Mouse (Mus musculus) layer of hippocampus, adult 9-11 months (tissue): ENCODE data around the gene T2.
A peak's percentile ranks its signal among the peaks of the same experiment; 100 is the strongest.
"Not testable (repeated sequence)": the region's sequence is repeated elsewhere in the genome, so short reads cannot be mapped to it uniquely, and the experiment has no call there.

Experiments
- DNase-seq: peaks from one replicate; pipeline ENCODE4 v3.0.0; 2022

T2 gene

GRCm38 (mm10) chr17:8355692-8356091 lies at the start of gene T2:
TSS of gene T2 (plus strand) at chr17:8355992.
- DNase-seq = no peak

DNA sequence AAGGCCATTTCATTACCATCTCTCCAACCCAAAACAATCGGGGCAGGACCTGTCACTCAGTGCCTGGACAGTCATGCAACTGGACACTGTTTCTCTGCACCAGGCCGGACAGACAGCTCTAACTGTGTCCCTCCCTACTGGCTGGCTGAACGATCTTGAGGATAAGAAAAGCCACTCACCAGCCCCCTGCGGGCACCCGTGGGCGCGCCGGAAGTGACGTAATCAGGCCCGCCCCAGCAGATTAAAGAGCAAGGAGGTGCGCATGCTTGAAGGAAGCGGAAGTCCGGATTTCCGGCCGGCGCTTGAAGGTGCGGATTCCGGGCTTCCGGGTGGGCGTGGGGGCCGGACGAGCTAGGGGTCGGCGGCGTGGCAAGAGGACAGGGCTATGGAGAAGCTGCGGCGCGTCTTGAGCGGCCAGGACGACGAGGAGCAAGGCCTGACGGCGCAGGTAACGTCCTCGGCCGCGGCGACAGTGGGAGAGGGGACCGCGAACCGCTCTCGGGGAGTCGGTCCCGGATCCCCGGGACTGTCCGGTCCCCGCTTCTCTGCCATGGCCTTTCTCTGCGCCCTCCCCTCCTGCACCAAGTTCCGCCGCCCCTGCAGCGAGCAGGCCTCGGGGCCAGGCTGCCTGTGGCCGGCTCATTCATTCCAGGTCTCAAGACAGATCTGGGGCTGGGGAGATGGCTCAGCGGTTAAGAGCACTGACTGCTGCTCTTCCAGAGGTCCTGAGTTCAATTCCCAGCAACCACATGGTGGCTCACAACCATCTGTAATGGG lies 44.8 kb upstream of the T2 start, which contains the start of gene Sft2d1:
Gene Sft2d1 (plus strand): TSS at position 265 of the 777 bp plus-strand sequence.
- peak; percentile 97 for DNase-seq

DNA sequence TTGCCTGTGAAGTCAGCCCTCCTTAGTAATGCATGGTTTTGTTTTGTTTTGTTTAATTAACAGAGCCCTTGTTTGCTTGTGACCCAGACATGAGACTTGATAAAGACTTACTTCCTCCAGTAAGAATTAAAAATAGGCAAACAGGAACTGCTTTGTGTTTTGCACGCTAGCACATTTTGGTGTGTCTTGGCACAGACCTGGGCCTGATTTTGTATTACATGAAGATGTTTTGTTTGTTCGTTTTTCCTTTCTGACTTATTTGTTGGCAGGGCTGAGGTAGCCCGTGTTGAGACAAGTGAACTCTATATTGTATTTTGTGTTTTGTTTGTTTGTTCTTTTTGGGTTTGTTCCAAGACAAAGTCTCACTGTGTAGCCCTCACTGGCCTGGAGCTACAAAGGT lies 44.0 kb upstream of the T2 start:
- no peak for DNase-seq

GRCm38 (mm10) chr17:8313976-8314375 lies 41.8 kb upstream of the T2 start:
- no peak for DNase-seq

DNA sequence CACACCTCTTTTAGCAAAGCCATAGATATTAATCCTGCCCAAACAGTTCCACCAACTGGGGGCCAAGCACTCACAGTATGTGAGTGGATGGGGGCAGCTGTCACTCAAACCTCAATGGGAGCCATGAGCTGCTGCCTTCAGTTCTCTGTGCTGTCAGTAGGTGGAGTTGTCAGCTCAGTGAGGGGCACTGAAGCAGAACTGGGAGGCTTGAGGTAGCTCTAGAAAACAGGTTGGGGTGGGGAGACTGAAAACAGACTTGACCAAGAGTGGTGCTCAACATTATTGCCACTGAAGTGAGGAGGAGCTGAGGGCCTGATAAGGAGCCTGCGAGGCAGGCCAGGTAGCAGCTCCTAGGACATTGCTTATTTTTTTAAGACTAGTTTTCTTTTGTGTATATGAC lies 39.5 kb upstream of the T2 start:
- DNase-seq = no peak

- not testable (repeated sequence) for DNase-seq
These were observed 28.9 kb upstream of the T2 start for GRCm38 (mm10) chr17:8326877-8327276.

- DNase-seq = no peak
These were observed 27.1 kb upstream of the T2 start for GRCm38 (mm10) chr17:8328511-8329174.

GRCm38 (mm10) chr17:8330602-8331001 lies 25.2 kb upstream of the T2 start:
- DNase-seq = no peak

GRCm38 (mm10) chr17:8337159-8337558 lies 18.6 kb upstream of the T2 start, which contains the start of gene Prr18:
TSS of gene Prr18 (plus strand) at chr17:8337459.
- DNase-seq = not testable (repeated sequence)

- DNase-seq = peak; percentile 47
These were observed 16.0 kb upstream of the T2 start for GRCm38 (mm10) chr17:8339666-8340374.

- DNase-seq = peak; percentile 42
These were observed 15.1 kb upstream of the T2 start for GRCm38 (mm10) chr17:8340407-8341359.

- DNase-seq = no peak
These were observed 14.3 kb upstream of the T2 start for GRCm38 (mm10) chr17:8341360-8341963.

DNA sequence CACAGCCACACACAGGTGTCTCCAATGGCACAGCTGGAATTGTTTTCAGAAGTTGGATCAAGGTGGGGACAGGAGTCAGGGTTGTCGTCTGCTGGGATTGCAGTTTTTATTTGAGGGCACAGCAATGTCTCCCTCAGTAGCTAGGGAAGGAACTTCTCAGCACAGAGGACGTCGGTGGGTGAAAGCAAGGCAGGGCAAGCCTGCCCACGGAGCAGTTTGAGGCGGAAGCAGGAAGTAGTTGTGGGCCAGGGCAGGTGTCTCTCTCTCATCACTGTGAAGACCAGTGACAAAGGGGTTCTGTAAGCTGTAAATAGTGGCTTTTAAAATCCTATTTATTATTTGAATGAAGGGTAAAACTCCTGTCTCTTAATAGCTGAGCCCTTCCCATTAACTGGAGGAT lies 13.1 kb upstream of the T2 start:
- no peak for DNase-seq

- peak; percentile 59 for DNase-seq
These were observed 12.4 kb upstream of the T2 start for GRCm38 (mm10) chr17:8343416-8343815.

DNA sequence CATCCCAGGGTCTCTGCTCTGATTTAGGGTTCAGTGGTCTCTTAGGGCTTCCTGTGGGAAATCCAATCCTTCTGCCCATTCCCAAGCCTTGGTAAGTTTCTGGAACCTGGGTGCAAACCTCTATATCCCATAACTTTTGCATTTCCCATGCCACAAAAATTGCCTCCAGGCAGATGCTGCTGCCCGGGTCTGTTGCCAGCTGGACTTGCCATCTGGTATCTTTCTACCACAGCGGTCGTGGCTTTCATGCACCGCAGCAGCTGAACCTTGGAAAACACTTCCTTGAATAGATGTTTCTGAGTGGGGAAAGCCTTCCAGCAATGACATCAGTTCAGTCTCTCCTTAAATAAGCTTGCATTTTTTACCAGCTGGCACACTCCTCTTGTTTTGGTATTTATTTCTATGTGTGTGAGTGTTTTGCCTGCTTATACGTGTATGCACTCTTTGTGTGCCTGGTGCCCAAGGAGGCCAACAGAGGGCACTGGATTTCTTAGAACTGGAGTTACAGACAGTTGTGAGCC lies 8.0 kb upstream of the T2 start:
- DNase-seq = no peak

DNA sequence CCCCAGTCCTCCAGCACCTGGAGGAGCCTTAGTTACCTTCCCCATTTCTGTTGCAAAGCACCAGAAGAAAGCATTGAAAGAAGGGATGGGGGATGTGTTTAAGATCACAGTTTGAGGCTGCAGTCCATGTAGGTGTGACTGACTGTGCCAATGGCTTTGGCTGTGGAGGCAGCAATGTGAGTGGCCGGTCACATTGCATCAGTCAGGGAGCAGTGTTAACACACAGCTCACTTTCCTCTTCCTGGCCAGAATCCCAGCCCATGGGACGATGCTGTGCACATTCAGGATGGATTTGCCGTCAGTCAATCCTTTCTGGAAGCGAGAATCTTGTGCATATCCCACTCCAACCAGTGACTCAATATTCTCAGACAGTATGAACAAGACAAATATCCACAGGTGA lies 6.9 kb upstream of the T2 start:
- DNase-seq = no peak

DNA sequence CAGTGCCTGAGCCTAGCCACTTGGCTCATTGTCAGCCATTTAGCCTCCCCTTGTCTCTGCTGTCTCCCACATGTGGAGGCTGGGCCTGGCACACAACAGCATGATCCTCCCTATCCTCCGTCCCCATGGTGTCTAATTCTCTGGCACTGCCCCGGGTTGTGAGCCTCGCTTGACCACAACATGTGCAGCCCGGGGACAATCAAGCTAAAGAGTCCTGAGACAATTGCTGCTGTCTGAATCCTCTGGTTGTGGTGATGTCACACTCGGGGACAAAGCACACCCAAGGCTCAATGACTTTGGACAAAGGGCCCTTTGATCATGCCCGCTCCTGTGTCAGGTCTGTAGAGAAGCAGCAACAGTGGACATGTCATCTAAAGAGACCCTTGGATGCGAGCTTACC lies 4.7 kb upstream of the T2 start:
- peak; percentile 93 for DNase-seq

DNA sequence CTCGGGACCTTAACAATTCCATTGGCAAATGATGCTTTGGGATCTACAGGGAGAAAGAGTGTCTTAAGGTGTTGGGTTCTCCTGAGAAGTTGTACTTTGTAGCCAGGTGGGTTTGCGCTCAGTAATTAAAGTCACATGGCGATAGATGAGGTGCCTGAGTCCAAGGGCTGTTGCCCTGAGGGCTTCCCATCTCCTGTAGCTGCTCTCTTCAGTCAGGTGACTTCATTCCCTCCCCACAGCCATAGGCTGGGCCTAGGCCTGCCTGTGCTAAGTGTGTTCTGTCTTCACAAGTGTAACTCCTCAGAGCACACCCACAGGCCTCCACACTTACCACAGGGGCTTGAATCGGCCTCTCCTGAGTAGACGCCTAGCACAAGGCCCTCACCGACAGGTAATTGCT lies 1.7 kb downstream of the T2 start:
- no peak for DNase-seq

DNA sequence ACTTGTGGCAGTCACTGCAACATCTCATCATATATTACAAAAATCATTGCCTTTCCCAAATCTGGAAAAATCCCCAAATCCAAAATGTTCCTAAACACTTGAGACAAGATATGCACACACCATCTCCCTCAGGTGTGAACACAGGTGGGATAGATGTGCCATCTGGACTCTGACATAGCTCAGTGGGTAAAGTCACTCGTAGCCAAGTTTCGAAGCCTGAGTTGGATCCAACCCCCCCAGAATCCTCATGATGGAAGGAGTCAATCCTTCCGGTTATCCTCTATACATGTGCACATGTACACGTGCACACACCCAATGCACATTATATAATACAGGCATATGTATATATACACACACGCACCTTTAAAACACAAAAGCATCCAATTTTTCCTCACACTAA lies 5.1 kb downstream of the T2 start:
- DNase-seq = no peak

DNA sequence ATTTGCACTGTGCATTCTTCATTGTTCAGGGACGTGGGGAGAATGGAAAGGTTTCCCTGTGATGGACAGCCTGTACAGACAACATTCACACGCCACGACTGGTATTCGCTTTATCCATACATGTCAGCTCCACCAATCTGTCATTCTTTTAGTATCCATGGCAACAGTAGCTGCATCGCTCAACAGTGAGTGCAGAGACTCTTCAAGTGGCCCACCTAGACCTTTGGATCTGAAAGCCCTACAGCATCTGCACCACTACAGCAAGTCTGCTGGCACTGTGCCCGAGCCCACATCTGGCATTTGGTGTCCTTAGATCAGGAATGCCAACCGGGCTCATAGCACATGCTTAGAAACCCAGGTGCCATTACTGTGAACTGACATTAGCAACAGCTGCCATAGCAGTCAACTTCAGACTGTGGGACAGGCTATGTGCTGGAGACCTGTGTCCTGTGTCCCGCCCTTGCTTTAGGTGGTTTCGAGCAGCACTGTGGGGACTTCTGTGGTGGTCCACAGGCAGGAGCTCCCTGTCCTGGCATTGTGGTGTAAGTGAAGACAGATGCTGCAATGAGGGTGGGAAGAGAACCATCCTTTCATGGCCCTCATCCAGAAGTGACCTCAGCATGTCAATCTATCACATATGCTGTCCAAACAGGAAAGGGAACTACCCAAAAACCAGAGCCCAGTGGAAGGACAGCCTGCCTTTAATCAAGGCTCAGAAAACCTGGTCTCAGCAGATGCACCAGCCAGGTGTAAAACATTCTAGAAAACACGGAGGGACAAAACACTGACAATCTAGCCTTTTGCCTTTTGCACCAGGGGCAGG lies 5.7 kb downstream of the T2 start:
- DNase-seq = no peak
